Mouse (Mus musculus): ENCODE measurements at regions not wholly inside any gene's neighbourhood (a gene's known extent, or its start where the extent isn't known, plus 50 kb on each side); places are given as distances from the start of the nearest gene placed in this dataset.
"Not testable (repeated sequence)": the region's sequence is repeated elsewhere in the genome, so short reads cannot be mapped to it uniquely, and the experiment has no call there.

DNA sequence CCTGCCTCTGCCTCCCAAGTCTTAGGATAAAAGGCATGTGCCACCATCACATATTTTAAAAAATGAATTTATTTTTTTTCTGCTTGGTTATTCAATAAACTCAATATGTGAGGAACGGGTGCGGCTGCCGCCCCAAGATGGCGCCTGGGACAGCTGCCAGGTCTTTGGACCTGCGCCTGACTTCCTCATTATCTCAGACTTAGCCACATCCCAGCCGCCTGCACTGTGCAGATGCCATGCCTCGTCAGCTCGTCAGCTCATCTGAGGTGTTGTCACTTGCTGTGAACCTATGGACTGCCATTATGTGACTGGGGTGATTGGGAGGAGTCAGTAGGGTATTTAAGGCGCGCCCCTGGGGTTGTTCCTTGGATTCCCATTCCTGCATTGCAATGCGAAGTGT lies 354.1 kb downstream of the Cdh7 start:
- not testable (repeated sequence) for ATAC-seq; H3K9me3 ChIP-seq (ENCODE audit: low read length); H3K36me3 ChIP-seq (ENCODE audit: insufficient read depth, low read length); H3K27ac ChIP-seq; H3K4me1 ChIP-seq (ENCODE audit: insufficient read depth, low read length); H3K4me3 ChIP-seq (ENCODE audit: low read length); H3K27me3 ChIP-seq (ENCODE audit: insufficient read depth, low read length); H3K4me2 ChIP-seq (ENCODE audit: low read depth, low read length); H3K9ac ChIP-seq (replicated peaks; ENCODE audit: low read length)
- peak; percentile 2 for DNase-seq (ENCODE audit: low spot score)
- WGBS: 80% methylated on average over 11 of the region's 11 CpGs

All from hindbrain, postnatal 0 days (tissue).